Mouse (Mus musculus) spleen, adult 2 months (tissue): ENCODE data around the gene Sbp.

ENCODE experiments used
- CTCF ChIP-seq: fragments of 200-500 bp; IDR thresholded peaks from 2 replicates; pipeline ENCODE4 v1.5.1; 2011; ENCODE audit warnings: mild to moderate bottlenecking, inconsistent platforms; ENCODE audit not compliant: insufficient read depth, insufficient read length, insufficient replicate concordance; ENCODE audit errors: extremely low read depth
- POLR2A ChIP-seq: fragments of 200-500 bp; IDR thresholded peaks from 2 replicates; pipeline ENCODE4 v1.6.1; 2011; ENCODE audit warnings: low read depth, low read length, inconsistent platforms

- TF ChIP-seq POLR2A (no peak), CTCF (no peak)
These were observed 43.5 kb downstream of the Sbp start for GRCm38 (mm10) chr17:23984989-23985388.
